Mouse (Mus musculus): ENCODE measurements around the gene Ihh. TPM values are rescaled to one million over a fixed set of nuclear protein-coding genes. Genes with fewer than 3 reads are reported as not detected.
A peak's percentile ranks its signal among the peaks of the same experiment; 100 is the strongest.

Gene Ihh
- polyA plus RNA-seq, 1 experiment from 2014 or later: 0.16 TPM

GRCm38 (mm10) chr1:74962126-74962852 is 10.8 kb upstream of the Ihh start:
- TF ChIP-seq EP300 (IDR thresholded peaks at IDR 0.05) (no peak), CTCF (IDR thresholded peaks at IDR 0.05) (no peak)
- WGBS: 56% methylated on average over 5 of the region's 5 CpGs
- no peaks in the 10 kb centered on the region for H3K27me3 ChIP-seq (replicated peaks; ENCODE audit: insufficient read depth, low read length)

GRCm38 (mm10) chr1:74961722-74962121 is 10.2 kb upstream of the Ihh start:
- H3K27ac ChIP-seq (ENCODE audit: low read length): no peak overlapping the region
- H3K9me3 ChIP-seq (ENCODE audit: low read length): no peaks in the 10 kb centered on the region
- WGBS: 81% methylated on average over 7 of the region's 7 CpGs
- H3K9ac ChIP-seq (replicated peaks; ENCODE audit: low read depth): no peak overlapping the region
- H3K4me3 ChIP-seq (ENCODE audit: low read depth, low read length): no peak overlapping the region
- no peak for DNase-seq (ENCODE audit: low spot score)
- no peak overlapping the region for H3K4me2 ChIP-seq (replicated peaks; ENCODE audit: low read depth, low read length)
- TF ChIP-seq CTCF (IDR thresholded peaks at IDR 0.05) (no peak), EP300 (IDR thresholded peaks at IDR 0.05) (no peak)
- H3K4me1 ChIP-seq (ENCODE audit: insufficient read depth, low read depth, low read length): 0 out of 2 replicates have a peak, but pooled peaks cover 3% of the 10 kb centered on the region
- ATAC-seq: no peak
- H3K36me3 ChIP-seq (ENCODE audit: insufficient read depth, low read length): no peaks in the 10 kb centered on the region
- H3K27me3 ChIP-seq (replicated peaks; ENCODE audit: insufficient read depth, low read length): no peaks in the 10 kb centered on the region

More at GRCm38 (mm10) chr1:74962126-74962852, 10.8 kb upstream of the Ihh start:
- no peak overlapping the region for H3K27ac ChIP-seq (ENCODE audit: low read length)
- ATAC-seq (no peak), DNase-seq (ENCODE audit: low spot score) (no peak)
- H3K9ac ChIP-seq (replicated peaks; ENCODE audit: low read depth): no peak overlapping the region
- H3K36me3 ChIP-seq (ENCODE audit: insufficient read depth, low read length): no peaks in the 10 kb centered on the region
- 0 out of 2 replicates have a peak, but pooled peaks cover 3% of the 10 kb centered on the region for H3K4me1 ChIP-seq (ENCODE audit: insufficient read depth, low read depth, low read length)
- no peak overlapping the region for H3K4me2 ChIP-seq (replicated peaks; ENCODE audit: low read depth, low read length)
- no peak overlapping the region for H3K4me3 ChIP-seq (ENCODE audit: low read depth, low read length)
- H3K9me3 ChIP-seq (ENCODE audit: low read length): no peaks in the 10 kb centered on the region

DNA sequence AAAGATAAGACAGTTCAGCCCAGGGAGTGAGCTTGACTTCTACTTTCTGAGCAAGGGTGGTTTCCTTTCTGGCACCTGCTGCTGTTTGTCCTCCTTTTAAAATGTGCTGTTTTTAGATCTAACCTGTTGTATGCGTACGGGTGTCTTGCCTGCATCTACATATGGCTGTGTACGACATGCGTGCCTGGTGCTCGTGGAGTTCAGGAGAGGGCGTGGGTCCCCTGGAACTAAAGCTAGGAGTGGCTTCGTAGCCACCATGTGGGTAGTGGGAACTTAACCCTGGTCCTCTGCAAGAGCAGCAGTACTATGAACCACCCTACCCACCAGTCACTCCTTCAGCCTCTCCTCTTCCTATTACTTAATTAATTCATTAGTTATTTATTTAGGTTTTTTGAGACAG is 8.6 kb upstream of the Ihh start:
- Histone ChIP-seq H3K4me1 (ENCODE audit: insufficient read depth, low read depth, low read length) (0 out of 2 replicates have a peak, but pooled peaks cover 3% of the 10 kb centered on the region), H3K4me2 (replicated peaks; ENCODE audit: low read depth, low read length) (no peak overlapping the region), H3K9me3 (ENCODE audit: low read length) (no peaks in the 10 kb centered on the region), H3K4me3 (ENCODE audit: low read depth, low read length) (no peak overlapping the region), H3K36me3 (ENCODE audit: insufficient read depth, low read length) (no peaks in the 10 kb centered on the region), H3K9ac (replicated peaks; ENCODE audit: low read depth) (no peak overlapping the region), H3K27ac (ENCODE audit: low read length) (no peak overlapping the region), H3K27me3 (replicated peaks; ENCODE audit: insufficient read depth, low read length) (no peaks in the 10 kb centered on the region)
- no peak for TF ChIP-seq CTCF (IDR thresholded peaks at IDR 0.05)
- TF ChIP-seq EP300 (IDR thresholded peaks at IDR 0.05): no peak
- WGBS: 80% methylated on average over 7 of the region's 7 CpGs
- ATAC-seq: no peak
- DNase-seq (ENCODE audit: low spot score): no peak

DNA sequence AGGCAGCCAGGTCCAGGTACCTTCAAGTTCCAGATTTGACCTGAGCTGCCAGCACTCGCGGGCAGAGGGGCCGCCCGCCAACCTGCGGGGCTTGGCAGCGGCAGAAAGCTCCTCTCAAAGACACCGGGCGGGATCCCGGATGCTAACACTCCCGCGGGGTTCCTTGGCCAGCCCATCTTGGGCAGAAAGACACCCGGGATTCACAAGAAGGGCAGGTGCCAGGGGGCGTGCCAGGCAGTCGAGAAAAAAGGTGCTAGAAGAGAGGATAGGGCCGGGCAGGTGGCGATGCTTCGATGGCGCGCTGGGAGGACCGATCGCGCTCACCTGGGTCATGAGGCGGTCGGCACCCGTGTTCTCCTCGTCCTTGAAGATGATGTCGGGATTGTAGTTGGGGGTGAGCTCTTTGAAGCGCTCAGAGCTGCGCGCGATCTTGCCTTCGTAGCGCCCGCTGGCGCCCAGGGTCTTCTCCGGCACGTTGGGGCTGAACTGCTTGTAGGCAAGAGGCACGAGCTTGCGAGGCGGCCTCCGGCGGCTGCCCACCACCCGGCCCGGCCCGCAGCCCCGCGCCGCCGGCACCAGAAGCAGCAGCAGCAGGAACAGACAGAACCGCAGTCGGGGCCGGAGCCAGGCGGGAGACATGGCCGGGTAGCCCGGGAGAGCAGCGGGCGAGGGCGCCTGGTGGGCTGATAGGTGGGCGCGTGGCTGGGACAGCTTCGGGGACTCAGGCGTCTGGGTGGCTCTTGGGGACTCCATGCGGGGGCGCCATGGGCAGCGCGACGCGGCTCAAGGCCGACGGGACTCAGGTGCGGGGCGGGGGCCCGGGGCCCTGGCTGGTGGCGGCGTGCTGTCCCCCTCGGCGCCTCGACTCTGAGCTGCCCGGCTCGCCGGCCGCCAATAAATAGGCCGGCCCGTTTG is 639 bp downstream of the Ihh start:
- Histone ChIP-seq H3K9ac (replicated peaks; ENCODE audit: low read depth) (no peak overlapping the region), H3K9me3 (ENCODE audit: low read length) (no peaks in the 10 kb centered on the region), H3K4me1 (ENCODE audit: insufficient read depth, low read depth, low read length) (peaks cover 15% of the 10 kb centered on the region), H3K36me3 (ENCODE audit: insufficient read depth, low read length) (no peaks in the 10 kb centered on the region), H3K4me3 (ENCODE audit: low read depth, low read length) (peak overlapping the region; percentile 32), H3K4me2 (replicated peaks; ENCODE audit: low read depth, low read length) (peak overlapping the region; percentile 57), H3K27ac (ENCODE audit: low read length) (no peak overlapping the region), H3K27me3 (replicated peaks; ENCODE audit: insufficient read depth, low read length) (peaks cover 72% of the 10 kb centered on the region)
- no peak for TF ChIP-seq CTCF (IDR thresholded peaks at IDR 0.05)
- no peak for TF ChIP-seq EP300 (IDR thresholded peaks at IDR 0.05)
- no peak for DNase-seq (ENCODE audit: low spot score)
- ATAC-seq: no peak
- WGBS: 2% methylated on average over 67 of the region's 84 CpGs

GRCm38 (mm10) chr1:74950066-74950465 is 1.4 kb downstream of the Ihh start:
- no peaks in the 10 kb centered on the region for H3K9me3 ChIP-seq (ENCODE audit: low read length)
- no peak overlapping the region for H3K9ac ChIP-seq (replicated peaks; ENCODE audit: low read depth)
- no peak for DNase-seq (ENCODE audit: low spot score)
- H3K4me3 ChIP-seq (ENCODE audit: low read depth, low read length): no peak overlapping the region
- WGBS: 2% methylated on average over 16 of the region's 16 CpGs
- H3K4me1 ChIP-seq (ENCODE audit: insufficient read depth, low read depth, low read length): peaks cover 15% of the 10 kb centered on the region
- no peak overlapping the region for H3K27ac ChIP-seq (ENCODE audit: low read length)
- H3K4me2 ChIP-seq (replicated peaks; ENCODE audit: low read depth, low read length): peak overlapping the region; percentile 20; the same call in 1 of the 2 replicates
- peaks cover 72% of the 10 kb centered on the region for H3K27me3 ChIP-seq (replicated peaks; ENCODE audit: insufficient read depth, low read length)
- ATAC-seq: no peak
- no peak for TF ChIP-seq EP300 (IDR thresholded peaks at IDR 0.05)
- no peak for TF ChIP-seq CTCF (IDR thresholded peaks at IDR 0.05)
- H3K36me3 ChIP-seq (ENCODE audit: insufficient read depth, low read length): no peaks in the 10 kb centered on the region

DNA sequence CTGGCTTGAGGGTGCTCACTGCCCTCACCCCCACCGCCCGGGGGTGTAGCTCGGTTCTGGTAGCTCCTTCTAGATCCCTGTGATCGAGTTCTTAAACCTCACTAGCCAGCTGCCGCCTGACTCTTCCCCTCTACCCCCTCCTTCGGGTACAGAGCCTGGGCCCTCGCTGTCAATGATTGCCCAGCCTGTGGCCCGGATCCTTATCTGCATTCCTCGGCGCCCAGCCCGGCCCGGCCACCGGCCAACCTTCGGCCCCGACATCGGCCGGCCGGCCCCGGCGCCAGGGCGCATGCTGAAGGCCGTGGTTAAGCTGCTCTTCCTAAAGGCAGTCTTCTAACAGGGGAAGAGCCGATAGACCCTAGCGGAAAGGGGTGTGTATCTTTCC is 1.8 kb downstream of the Ihh start:
- peak; percentile 71 for ATAC-seq
- H3K27ac ChIP-seq (ENCODE audit: low read length): no peak overlapping the region
- 2% methylated on average over 24 of the region's 24 CpGs for WGBS

More for the DNA sequence above, 1.8 kb downstream of the Ihh start:
- Histone ChIP-seq H3K4me2 (replicated peaks; ENCODE audit: low read depth, low read length) (peak overlapping the region; percentile 20; the same call in 1 of the 2 replicates), H3K9me3 (ENCODE audit: low read length) (no peaks in the 10 kb centered on the region), H3K4me3 (ENCODE audit: low read depth, low read length) (no peak overlapping the region), H3K36me3 (ENCODE audit: insufficient read depth, low read length) (no peaks in the 10 kb centered on the region), H3K27me3 (replicated peaks; ENCODE audit: insufficient read depth, low read length) (peaks cover 72% of the 10 kb centered on the region), H3K9ac (replicated peaks; ENCODE audit: low read depth) (no peak overlapping the region), H3K4me1 (ENCODE audit: insufficient read depth, low read depth, low read length) (peaks cover 15% of the 10 kb centered on the region)
- peak; percentile 53 for DNase-seq (ENCODE audit: low spot score)
- no peak for TF ChIP-seq CTCF (IDR thresholded peaks at IDR 0.05)
- TF ChIP-seq EP300 (IDR thresholded peaks at IDR 0.05): no peak
